Mouse (Mus musculus): ENCODE results near the gene Auts2.

DNA sequence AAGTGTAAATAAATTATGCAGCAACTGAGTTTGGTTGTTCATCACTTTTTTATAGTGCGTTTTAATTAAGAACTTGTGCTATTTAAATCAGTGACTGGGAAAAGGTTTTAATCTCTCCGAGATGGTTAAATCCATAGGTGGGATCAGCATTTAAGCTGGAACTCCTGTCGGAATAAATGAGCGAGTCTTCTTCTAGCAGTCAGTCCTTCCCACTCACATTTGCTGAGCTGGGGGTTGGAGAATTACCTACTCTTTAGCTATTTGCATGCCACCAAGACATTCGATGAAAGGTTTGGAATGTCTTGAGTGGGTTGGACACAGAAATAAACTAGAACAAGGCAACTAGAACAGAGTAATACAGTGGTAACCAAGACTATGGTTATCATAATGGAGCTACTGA, 45.1 kb downstream of the Auts2 start:
- TF ChIP-seq HCFC1 (IDR thresholded peaks at IDR 0.05; ENCODE audit: borderline replicate concordance, insufficient read depth, low read length) (no peak), ZNF384 (IDR thresholded peaks at IDR 0.05; ENCODE audit: low read depth, low read length) (no peak)
